Mouse (Mus musculus): ENCODE measurements around the gene Rab5if. TPM values are rescaled to one million over a fixed set of nuclear protein-coding genes. Genes with fewer than 3 reads are reported as not detected.
"Not testable (repeated sequence)": the region's sequence is repeated elsewhere in the genome, so short reads cannot be mapped to it uniquely, and the experiment has no call there.

The Rab5if gene
- polyA plus RNA-seq (2015; fragmentation: Nextera tagmentation; extraction: Ambion mirVana): 152 and 160 TPM in 2 replicates

GRCm38 (mm10) chr2:156862772-156863486 is at the start of gene Rab5if:
TSS of gene Rab5if (plus strand) at chr2:156863128.
- no peaks in the 10 kb centered on the region for H3K9me3 ChIP-seq (replicated peaks)
- peaks cover 34% of the 10 kb centered on the region for H3K4me1 ChIP-seq
- under 1% methylated on average over 97 of the region's 98 CpGs for WGBS
- ATAC-seq (ENCODE audit: insufficient number of reproducible peaks, low FRiP score, low TSS enrichment, low read depth): peak; percentile 97
- peaks cover 24% of the 10 kb centered on the region for H3K36me3 ChIP-seq
- H3K4me3 ChIP-seq (replicated peaks): peak within 1 kb of the TSS; percentile 80
- H3K9ac ChIP-seq: peak within 1 kb of the TSS; percentile 99
- H3K27me3 ChIP-seq: no peaks in the 10 kb centered on the region
- peak within 1 kb of the TSS; percentile 69 for H3K4me2 ChIP-seq (replicated peaks)
- H3K27ac ChIP-seq (replicated peaks): peak within 1 kb of the TSS; percentile 97

- H3K4me1 ChIP-seq: peaks cover 16% of the 10 kb centered on the region; the same call in 1 of the 2 replicates
- H3K4me2 ChIP-seq (replicated peaks): no peak overlapping the region
- H3K9ac ChIP-seq: no peak overlapping the region
- H3K4me3 ChIP-seq (replicated peaks): no peak overlapping the region
- H3K9me3 ChIP-seq (replicated peaks): no peaks in the 10 kb centered on the region
- H3K36me3 ChIP-seq: no peaks in the 10 kb centered on the region
- 11% methylated on average over 8 of the region's 8 CpGs for WGBS
- H3K27me3 ChIP-seq: no peaks in the 10 kb centered on the region
- ATAC-seq (ENCODE audit: insufficient number of reproducible peaks, low FRiP score, low TSS enrichment, low read depth): no peak
- H3K27ac ChIP-seq (replicated peaks): peak overlapping the region; percentile 44; the same call in 1 of the 2 replicates
Measured at GRCm38 (mm10) chr2:156814344-156814801, 48.6 kb upstream of the Rab5if start.

GRCm38 (mm10) chr2:156814893-156815292 is 48.0 kb upstream of the Rab5if start:
- H3K4me1 ChIP-seq: peaks cover 16% of the 10 kb centered on the region; the same call in 1 of the 2 replicates
- no peaks in the 10 kb centered on the region for H3K9me3 ChIP-seq (replicated peaks)
- no peak overlapping the region for H3K9ac ChIP-seq
- no peaks in the 10 kb centered on the region for H3K36me3 ChIP-seq
- no peak overlapping the region for H3K4me2 ChIP-seq (replicated peaks)
- WGBS: 24% methylated on average over 5 of the region's 5 CpGs
- H3K27me3 ChIP-seq: no peaks in the 10 kb centered on the region
- H3K27ac ChIP-seq (replicated peaks): peak overlapping the region; percentile 44; the same call in 1 of the 2 replicates
- H3K4me3 ChIP-seq (replicated peaks): no peak overlapping the region
- no peak; the same call in 1 of the 2 replicates for ATAC-seq (ENCODE audit: insufficient number of reproducible peaks, low FRiP score, low TSS enrichment, low read depth)

- Histone ChIP-seq H3K27me3 (no peaks in the 10 kb centered on the region), H3K4me1 (peaks cover 16% of the 10 kb centered on the region; the same call in 1 of the 2 replicates), H3K4me2 (replicated peaks) (no peak overlapping the region), H3K27ac (replicated peaks) (no peak overlapping the region; the same call in 1 of the 2 replicates), H3K4me3 (replicated peaks) (no peak overlapping the region), H3K9me3 (replicated peaks) (no peaks in the 10 kb centered on the region), H3K9ac (no peak overlapping the region), H3K36me3 (no peaks in the 10 kb centered on the region)
- WGBS: 45% methylated on average over 3 of the region's 3 CpGs
- no peak for ATAC-seq (ENCODE audit: insufficient number of reproducible peaks, low FRiP score, low TSS enrichment, low read depth)
Measured at GRCm38 (mm10) chr2:156815412-156815811, 47.5 kb upstream of the Rab5if start.

GRCm38 (mm10) chr2:156816116-156816515 is 46.8 kb upstream of the Rab5if start:
- no peaks in the 10 kb centered on the region for H3K9me3 ChIP-seq (replicated peaks)
- no peak overlapping the region for H3K4me2 ChIP-seq (replicated peaks)

GRCm38 (mm10) chr2:156825128-156825527 is 37.8 kb upstream of the Rab5if start:
- not testable (repeated sequence) for H3K9ac ChIP-seq; H3K36me3 ChIP-seq; H3K27me3 ChIP-seq; H3K27ac ChIP-seq (replicated peaks); H3K9me3 ChIP-seq (replicated peaks); H3K4me3 ChIP-seq (replicated peaks); H3K4me1 ChIP-seq; H3K4me2 ChIP-seq (replicated peaks); ATAC-seq (ENCODE audit: insufficient number of reproducible peaks, low FRiP score, low TSS enrichment, low read depth)
- WGBS: 80% methylated on average over 6 of the region's 6 CpGs

More at GRCm38 (mm10) chr2:156816116-156816515, 46.8 kb upstream of the Rab5if start:
- H3K27ac ChIP-seq (replicated peaks): no peak overlapping the region
- H3K9ac ChIP-seq: no peak overlapping the region
- 50% methylated on average over 1 of the region's 1 CpGs for WGBS
- H3K4me1 ChIP-seq: peaks cover 16% of the 10 kb centered on the region; the same call in 1 of the 2 replicates
- H3K27me3 ChIP-seq: no peaks in the 10 kb centered on the region
- H3K36me3 ChIP-seq: no peaks in the 10 kb centered on the region
- no peak overlapping the region for H3K4me3 ChIP-seq (replicated peaks)
- no peak for ATAC-seq (ENCODE audit: insufficient number of reproducible peaks, low FRiP score, low TSS enrichment, low read depth)

- no peak for ATAC-seq (ENCODE audit: insufficient number of reproducible peaks, low FRiP score, low TSS enrichment, low read depth)
- no peak overlapping the region for H3K9ac ChIP-seq
- H3K4me3 ChIP-seq (replicated peaks): no peak overlapping the region
- peaks cover 12% of the 10 kb centered on the region for H3K4me1 ChIP-seq
- 96% methylated on average over 11 of the region's 11 CpGs for WGBS
- no peaks in the 10 kb centered on the region for H3K27me3 ChIP-seq
- H3K27ac ChIP-seq (replicated peaks): no peak overlapping the region
- H3K36me3 ChIP-seq: peaks cover 72% of the 10 kb centered on the region
- H3K4me2 ChIP-seq (replicated peaks): no peak overlapping the region
- peaks cover 13% of the 10 kb centered on the region; the same call in 1 of the 2 replicates for H3K9me3 ChIP-seq (replicated peaks)
Measured at GRCm38 (mm10) chr2:156834336-156834735, 28.6 kb upstream of the Rab5if start.

GRCm38 (mm10) chr2:156838839-156839238 is 24.1 kb upstream of the Rab5if start:
- Histone ChIP-seq H3K9me3 (replicated peaks) (no peaks in the 10 kb centered on the region), H3K27me3 (no peaks in the 10 kb centered on the region), H3K4me3 (replicated peaks) (peak overlapping the region; percentile 75), H3K36me3 (peaks cover 31% of the 10 kb centered on the region), H3K4me2 (replicated peaks) (peak overlapping the region; percentile 77), H3K27ac (replicated peaks) (peak overlapping the region; percentile 92; the same call in 1 of the 2 replicates), H3K9ac (no peak overlapping the region), H3K4me1 (peaks cover 43% of the 10 kb centered on the region)
- 59% methylated on average over 6 of the region's 6 CpGs for WGBS
- no peak for ATAC-seq (ENCODE audit: insufficient number of reproducible peaks, low FRiP score, low TSS enrichment, low read depth)

- peak within 1 kb of the TSS; percentile 70 for H3K9ac ChIP-seq
- H3K4me3 ChIP-seq (replicated peaks): peak within 1 kb of the TSS; percentile 75
- H3K4me1 ChIP-seq: peaks cover 50% of the 10 kb centered on the region
- no peaks in the 10 kb centered on the region for H3K9me3 ChIP-seq (replicated peaks)
- WGBS: 3% methylated on average over 61 of the region's 61 CpGs
- peak within 1 kb of the TSS; percentile 92 for H3K27ac ChIP-seq (replicated peaks)
- peaks cover 24% of the 10 kb centered on the region for H3K36me3 ChIP-seq
- H3K27me3 ChIP-seq: no peaks in the 10 kb centered on the region
- peak; percentile 90 for ATAC-seq (ENCODE audit: insufficient number of reproducible peaks, low FRiP score, low TSS enrichment, low read depth)
- H3K4me2 ChIP-seq (replicated peaks): peak within 1 kb of the TSS; percentile 77
Measured at GRCm38 (mm10) chr2:156839319-156840191, 23.4 kb upstream of the Rab5if start, which contains the start of gene Tgif2. TSS of gene Tgif2 (plus strand) at chr2:156840007.

GRCm38 (mm10) chr2:156840301-156841027 is 22.5 kb upstream of the Rab5if start:
- Histone ChIP-seq H3K4me1 (peaks cover 60% of the 10 kb centered on the region), H3K36me3 (peaks cover 21% of the 10 kb centered on the region), H3K4me2 (replicated peaks) (peak overlapping the region; percentile 77), H3K27me3 (no peaks in the 10 kb centered on the region), H3K9me3 (replicated peaks) (no peaks in the 10 kb centered on the region), H3K27ac (replicated peaks) (peak overlapping the region; percentile 92), H3K9ac (peak overlapping the region; percentile 70), H3K4me3 (replicated peaks) (peak overlapping the region; percentile 75)
- peak; percentile 48 for ATAC-seq (ENCODE audit: insufficient number of reproducible peaks, low FRiP score, low TSS enrichment, low read depth)
- under 1% methylated on average over 75 of the region's 79 CpGs for WGBS

Data from embryonic facial prominence, embryonic 15.5 days (tissue).